Mouse (Mus musculus) left cerebral cortex, postnatal 14 days (tissue): ENCODE data around the gene Dock8. TPM values are rescaled to one million over a fixed set of nuclear protein-coding genes. Genes with fewer than 3 reads are reported as not detected.

Experiments
- DNase-seq, 2 experiments: peaks; one replicate each; pipeline ENCODE4 v3.0.0; 2021 to 2022; ENCODE audit warnings: low spot score in 2 of 2, mixed read lengths in 1 of 2
- intact Hi-C: fragments of 180-260 bp; cut with DNase I; formaldehyde crosslinking; loops from one replicate; pipeline ENCODE4 v1.15.1; 2025
- total RNA-seq, 2 experiments: library from RNA; stranded (reverse); gene quantifications; 2 replicates each; pipeline ENCODE4 v1.2.3; 2021

Dock8 gene
- total RNA-seq, 2 experiments from 2014 or later, result 2.7 to 5.1 TPM

DNA sequence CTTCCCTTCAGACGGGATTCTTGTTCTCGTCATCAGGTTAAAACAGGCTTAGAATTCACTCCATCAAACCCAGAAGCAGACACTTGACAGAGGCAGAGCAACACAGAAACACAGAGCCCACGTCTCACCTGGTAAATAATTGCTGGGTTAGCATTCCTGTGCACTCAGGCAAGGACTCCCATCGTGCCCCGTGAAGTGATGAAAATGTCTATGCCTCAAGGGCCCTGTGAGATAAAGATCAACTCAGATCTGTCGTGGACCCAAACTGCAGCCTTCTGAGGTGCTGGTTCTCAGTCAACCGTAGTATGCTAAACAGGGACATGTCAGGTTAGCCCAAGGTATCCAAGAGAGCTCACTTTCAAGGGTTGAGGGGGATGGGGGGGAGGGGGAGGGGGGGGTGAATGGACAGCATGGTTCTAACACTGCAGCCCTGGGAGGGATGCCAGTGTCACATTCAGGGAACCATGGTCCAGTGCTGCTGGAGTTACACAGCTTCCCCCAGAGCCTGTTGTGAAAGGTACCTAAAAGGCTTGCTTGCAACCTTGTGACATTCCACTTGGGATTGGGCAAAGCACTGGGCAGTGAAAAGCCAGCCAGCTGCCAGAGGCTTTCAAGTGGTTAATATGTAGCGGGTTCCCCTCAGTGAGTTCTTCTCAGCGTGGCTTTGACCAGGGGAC, 222.8 kb downstream of the Dock8 start:
- intact Hi-C loops, result no loop called here
- DNase-seq, result no peak

DNA sequence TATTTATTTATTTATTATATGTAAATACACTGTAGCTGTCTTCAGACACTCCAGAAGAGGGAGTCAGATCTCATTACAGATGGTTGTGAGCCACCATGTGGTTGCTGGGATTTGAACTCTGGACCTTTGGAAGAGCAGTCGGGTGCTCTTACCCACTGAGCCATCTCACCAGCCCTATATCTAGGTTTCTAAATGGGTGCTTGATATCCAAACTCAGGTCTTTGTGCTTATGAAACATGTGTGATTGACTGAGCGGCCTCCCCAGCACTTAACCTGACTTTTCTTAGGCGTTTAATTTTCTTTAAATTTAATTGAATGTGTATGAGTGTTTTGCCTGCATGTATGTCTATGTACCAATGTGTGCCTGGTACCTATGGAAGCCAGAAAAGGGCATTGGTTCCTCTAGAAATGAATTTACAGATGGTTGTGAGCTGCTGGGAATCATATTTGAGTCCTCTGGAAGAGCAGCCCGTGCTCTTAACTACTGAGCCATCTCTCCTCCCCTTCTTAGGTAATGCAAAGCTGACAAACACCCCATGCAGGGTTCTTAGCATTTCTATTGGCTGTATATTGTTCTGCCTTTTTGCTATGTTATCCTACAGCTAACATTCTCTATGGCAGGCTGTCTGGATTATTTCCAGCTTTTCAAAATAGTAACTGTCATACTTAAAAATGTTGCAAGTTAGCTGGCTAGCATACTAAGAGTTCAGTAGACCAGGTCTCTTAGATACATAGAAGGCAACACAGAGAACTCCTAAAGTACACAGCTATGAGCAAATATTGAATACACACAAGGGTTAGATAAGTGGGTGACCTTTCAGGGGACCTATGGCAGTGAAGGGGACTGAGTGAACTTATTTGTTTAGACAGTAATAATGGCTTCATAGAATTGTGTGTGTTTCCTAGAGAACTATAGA, 231.0 kb downstream of the Dock8 start:
- intact Hi-C loops, result loop anchor here (10.0 kb wide), 1 partner anchor 96 kb away; no protein-coding TSS in a partner anchor

DNA sequence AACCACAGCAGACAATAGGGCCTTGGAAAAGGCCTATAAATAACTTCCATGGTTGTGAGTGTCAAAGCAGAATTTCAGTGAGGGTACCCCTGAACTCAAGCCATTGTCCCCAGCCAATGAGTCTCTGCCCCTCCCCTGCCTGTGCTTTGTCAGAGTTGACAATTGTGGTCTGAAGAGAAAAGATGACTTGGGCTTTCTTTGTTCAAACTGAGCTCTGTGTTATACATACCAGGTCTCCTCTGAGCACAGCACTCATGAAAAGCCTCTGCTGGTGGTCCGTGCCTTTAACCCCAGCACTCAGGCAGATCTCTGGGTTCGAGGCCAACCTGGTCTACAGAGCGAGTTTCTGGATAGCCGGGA, 231.6 kb downstream of the Dock8 start:
- intact Hi-C loops, result loop anchor here (10.0 kb wide), 1 partner anchor 96 kb away; no protein-coding TSS in a partner anchor
- DNase-seq, result no peak

More for the DNA sequence above, 231.0 kb downstream of the Dock8 start:
- no peak for DNase-seq

DNA sequence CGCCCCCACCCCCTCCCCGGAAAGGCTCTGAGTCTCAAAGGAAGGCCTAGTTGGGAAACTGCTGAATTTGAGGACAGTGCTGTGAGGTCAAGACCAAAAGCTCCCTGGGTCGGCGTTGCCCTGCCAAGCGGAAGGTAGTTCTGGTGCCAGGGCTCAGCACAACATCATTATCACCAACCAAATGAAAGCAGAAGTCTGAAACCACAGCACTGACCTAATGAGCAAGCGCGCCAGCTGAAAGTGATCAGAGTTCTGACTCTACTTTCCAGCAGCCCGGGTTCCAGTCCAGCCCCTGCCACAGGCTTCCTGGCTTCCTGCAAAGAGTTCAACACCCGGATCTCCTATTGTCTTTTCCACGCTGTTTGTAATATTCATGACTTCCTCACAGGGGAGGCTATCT, 232.7 kb downstream of the Dock8 start:
- intact Hi-C loops, result loop anchor here (10.0 kb wide), 1 partner anchor 97 kb away; no protein-coding TSS in a partner anchor
- DNase-seq, result no peak

DNA sequence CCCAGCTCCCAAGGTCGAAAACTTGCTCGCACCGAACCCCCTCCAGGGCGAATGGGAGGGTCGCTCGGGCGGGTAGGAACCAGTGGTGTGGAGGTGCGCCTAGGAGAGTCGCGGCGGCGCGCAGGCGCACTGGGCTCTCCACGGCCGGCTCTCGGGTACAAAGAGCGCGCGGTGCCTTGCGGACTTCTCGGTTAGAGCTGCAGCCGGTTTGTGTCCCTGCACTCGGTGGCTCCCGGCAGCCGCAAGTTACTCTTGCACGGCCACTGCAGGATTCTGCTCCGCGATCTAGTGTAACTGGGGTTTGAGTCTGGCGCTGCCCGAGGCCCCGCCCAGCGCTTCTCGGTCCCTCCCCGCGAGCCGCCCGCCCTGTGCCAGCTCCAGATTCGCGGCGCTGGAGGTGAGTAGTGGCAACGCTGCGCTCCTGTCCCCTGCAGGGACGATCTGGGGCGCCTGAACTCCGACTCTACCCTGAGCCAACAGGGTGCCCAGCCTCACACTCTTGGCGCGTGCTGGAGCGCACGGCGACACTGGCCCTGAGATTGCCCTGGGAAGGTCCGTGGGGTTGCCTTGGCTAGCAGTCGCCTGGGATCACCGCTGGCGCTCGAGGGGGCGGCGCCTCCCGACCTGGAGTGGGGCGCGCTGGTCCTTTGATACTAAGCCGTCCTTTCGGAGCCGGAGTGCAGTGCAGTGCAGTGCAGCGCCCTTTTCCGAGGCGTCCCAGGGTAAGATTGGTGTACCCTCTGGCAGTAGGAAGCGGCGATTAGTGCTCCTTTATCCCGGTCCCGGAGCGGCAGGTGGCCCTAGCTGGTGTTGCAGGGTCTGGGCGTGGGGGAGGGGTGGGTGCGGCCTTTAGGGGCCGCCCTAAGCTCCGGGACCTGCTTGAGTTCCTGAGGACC, 237.5 kb downstream of the Dock8 start, which contains the start of gene Kank1:
Gene Kank1, plus strand, starts transcription at position 380 of the 896 bp plus-strand sequence.
- DNase-seq, result peak; percentile 9 to 54
- intact Hi-C loops, result loop anchor here (5.0 to 10.0 kb wide), 2 partner anchors 85 to 102 kb away; no protein-coding TSS in a partner anchor

DNA sequence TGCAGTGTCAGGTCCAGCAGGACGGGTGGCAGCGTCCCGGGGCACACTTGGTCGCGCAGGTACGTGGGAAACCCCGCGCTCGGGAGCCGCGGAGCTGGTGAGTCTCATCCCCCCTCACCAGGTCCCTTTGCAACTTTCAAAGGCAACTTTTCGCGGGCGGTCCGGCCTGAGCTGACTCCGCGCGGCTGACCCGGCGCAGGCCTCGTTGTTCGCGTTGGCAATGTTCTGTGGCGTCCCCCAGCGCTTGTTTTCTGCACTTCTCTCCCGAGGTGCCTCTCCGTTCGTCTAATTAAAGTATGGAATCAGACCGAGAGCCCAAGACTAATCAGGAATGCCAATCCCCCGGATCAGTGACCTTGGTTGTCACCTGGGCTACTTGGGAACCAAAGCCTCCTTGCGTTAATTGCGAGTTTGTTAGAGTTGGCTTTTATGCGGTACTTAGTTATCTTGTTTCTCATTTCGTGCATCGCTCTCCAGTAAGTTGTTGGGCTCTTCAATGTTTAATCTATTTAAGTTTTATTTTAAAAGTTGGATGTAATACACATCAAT, 238.2 kb downstream of the Dock8 start:
- DNase-seq, result peak; percentile 6 to 23
- intact Hi-C loops, result loop anchor here (5.0 to 10.0 kb wide), 2 partner anchors 85 to 103 kb away; no protein-coding TSS in a partner anchor

DNA sequence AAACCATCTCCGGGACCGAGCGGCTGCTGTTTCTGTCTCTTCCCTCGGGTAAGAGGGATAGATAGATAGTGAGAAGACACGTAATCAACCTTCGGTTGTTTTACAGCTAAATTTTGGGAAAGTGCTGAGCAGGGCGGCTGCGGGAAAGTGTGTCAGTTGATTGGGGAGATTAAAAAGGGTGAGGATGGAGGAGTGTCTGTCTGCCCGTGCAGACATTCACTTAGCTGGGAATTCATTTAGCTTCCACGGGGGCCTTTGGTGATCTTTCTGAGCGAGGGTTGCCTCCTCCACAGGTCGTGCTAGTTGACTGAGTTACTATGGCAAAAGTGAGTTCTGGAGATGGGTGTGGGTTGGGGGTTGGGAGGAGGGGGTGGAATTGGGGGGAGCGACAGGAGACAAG, 238.8 kb downstream of the Dock8 start:
- intact Hi-C loops, result loop anchor here (5.0 to 10.0 kb wide), 2 partner anchors 84 to 103 kb away; no protein-coding TSS in a partner anchor
- no peak for DNase-seq

DNA sequence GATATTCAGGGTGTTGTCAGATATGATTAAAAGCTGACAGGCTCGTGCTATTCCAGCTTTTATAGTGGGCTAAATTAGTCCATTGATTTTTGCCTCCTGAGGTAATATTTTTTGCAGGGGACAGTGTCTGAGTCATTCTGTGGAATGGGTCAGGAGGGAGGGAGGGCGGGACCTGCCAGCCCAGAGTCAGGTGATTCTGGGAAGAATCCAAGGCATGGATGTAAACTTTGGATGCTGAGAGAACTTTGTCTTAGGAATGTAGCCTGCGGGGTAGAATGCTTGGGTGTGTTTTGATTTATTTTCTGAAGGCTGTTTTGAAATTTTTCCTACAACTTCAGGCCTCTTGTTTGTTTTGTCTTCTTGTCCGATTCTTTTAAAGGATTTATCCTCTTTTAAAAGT, 244.2 kb downstream of the Dock8 start:
- intact Hi-C loops, result no loop called here
- DNase-seq, result no peak

DNA sequence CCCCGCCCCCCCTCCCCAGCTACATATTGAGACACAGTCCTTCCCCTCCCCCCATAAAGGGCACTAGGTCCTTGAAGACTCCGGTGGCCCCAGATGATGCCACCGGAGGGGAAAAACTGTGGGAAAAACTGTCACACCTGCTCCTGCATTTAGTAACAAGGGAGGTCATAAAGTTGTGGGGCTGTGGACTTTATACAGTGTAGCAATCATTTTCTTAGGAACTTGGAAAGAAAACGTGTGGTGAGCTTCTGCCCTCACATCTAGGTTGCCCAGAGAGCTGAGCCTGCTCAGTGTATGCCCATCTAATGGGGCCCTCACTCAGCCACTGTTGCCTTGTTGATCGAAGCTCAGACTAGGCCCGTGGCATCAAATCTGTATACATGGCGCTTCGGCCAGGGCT, 246.7 kb downstream of the Dock8 start:
- DNase-seq, result no peak
- intact Hi-C loops, result no loop called here

DNA sequence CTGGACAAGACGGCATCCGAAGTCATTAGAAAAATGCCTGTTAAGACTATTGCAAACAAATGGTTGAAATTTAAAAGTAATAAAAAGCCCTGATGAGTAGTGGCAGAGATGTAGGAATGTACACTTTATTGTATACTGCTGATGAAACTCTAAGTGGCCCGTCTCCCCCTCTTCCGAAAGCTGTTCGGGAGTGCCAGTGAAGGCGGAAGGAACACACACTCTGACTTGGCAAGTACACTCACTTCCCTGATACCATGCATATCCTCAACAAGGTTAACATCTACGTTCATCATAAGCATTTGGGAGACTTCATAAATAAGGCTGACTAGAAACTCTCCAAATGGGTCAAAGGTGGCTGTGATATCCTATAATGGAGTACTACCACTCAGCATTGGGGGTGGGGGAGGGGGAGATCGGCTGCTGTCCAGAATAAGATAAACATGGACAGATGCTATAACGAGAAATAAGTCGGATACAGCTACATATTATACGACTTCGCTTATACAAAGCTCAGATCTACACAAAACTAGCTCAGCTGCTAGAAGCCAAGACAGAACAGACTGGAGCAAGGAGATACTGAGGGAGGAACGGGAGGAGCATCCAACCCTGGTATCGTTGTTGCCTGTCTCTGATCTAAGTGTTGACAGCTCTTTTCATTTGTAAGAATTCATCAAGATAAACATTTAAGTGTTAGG, 248.7 kb downstream of the Dock8 start:
- intact Hi-C loops, result no loop called here
- DNase-seq, result no peak

DNA sequence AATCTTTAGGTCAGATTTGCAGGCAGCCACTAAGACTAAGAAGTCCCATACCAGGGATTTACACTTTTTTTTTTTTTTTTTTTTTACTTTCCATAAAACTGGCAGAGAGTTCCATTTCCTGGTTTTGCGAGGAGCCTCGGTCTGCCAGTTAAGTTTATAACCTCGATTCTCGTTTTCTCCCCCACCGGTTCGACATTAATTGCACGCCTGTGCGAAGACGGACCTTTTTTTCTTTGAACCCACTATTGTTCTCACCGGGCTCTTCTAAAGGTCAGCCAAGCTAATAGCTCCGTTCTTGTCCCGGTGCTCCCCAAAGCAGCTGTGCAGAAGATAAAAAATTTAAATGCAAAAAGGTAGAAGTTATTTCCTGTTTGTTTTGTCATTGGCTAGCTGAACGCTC, 249.9 kb downstream of the Dock8 start:
- no peak for DNase-seq
- intact Hi-C loops, result no loop called here

DNA sequence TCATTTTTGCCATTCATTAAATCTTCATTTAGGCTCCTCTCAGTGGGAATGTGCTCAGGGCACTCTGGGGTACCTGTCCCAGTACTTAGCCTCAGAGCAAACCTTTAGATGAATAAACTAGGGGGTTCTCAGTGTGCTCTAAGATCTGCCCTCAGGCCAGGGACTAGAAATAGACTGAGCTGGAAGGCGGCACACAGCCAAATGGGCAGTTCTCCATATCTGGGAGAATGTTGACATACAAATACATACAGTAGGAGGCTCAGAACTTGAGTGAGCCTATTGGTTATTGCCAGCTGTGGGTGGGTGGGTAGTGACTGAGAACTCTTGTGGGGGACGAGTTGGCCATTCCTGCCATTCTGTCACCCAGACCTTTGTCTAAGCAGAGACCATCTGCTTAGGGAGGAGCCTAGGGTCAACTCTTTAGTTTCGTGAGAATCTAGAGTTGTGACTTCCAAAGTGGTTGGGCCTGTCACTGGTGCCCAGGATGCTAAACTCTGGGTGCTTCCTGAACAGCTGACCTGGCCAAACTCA, 252.3 kb downstream of the Dock8 start:
- DNase-seq, result no peak
- intact Hi-C loops, result no loop called here

Other genes starting within 250 kb of the Dock8 start
- 1 to 10 TPM; 3.3 TPM for gene Pgm5, start 137.7 kb upstream of the Dock8 start, total RNA-seq
- gene Gm10053, start 123.8 kb upstream of the Dock8 start, total RNA-seq, result 100 to 1,000 TPM; 249 to 252 TPM
- not detected for gene Foxd4, start 98.3 kb upstream of the Dock8 start, total RNA-seq
- gene Cbwd1, start 37.9 kb upstream of the Dock8 start, total RNA-seq, result 10 to 100 TPM; 11.5 to 12.3 TPM
- 10 to 100 TPM; 24.5 to 24.6 TPM for gene Kank1, start 237.4 kb downstream of the Dock8 start, total RNA-seq